Mouse (Mus musculus): ENCODE data around the gene Dcp1a. TPM values are rescaled to one million over a fixed set of nuclear protein-coding genes. Genes with fewer than 3 reads are reported as not detected.

Gene Dcp1a
- polyA plus RNA-seq, 1 experiment from 2014 or later = 16.1 TPM

DNA sequence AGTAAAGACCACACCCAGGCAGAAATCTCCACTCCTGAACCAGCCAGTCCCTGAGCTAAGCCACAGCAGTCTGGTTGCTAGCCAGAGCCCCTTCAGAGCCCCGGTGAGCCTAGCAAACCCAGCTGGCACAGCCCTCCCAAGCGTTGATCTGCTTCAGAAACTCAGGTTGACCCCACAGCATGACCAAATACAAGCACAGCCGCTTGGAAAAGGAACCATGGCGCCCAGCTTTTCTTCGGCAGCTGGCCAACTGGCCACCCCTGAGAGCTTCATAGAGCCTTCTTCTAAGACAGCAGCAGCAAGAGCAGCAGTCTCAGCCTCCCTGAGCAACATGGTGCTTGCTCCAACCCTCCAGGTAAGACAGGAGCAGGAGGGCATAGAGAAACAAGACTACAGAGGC lies 40.0 kb downstream of the Dcp1a start:
- Histone ChIP-seq H3K27me3 (ENCODE audit: control insufficient read depth, insufficient read depth, low read length) (no peaks in the 10 kb centered on the region), H3K4me3 (ENCODE audit: control insufficient read depth in 1 of 2, insufficient read depth in 1 of 2, low read depth in 1 of 2, low read length in 2 of 2) (no peak overlapping the region), H3K4me2 (ENCODE audit: low read length) (no peak overlapping the region), H3K27ac (replicated peaks in 1 of 2; ENCODE audit: control insufficient read depth in 1 of 2, insufficient read depth in 1 of 2, low read depth in 2 of 2, low read length in 2 of 2) (no peak overlapping the region), H3K4me1 (ENCODE audit: control insufficient read depth in 2 of 2, insufficient read depth in 2 of 2, low read length in 2 of 2) (peaks cover 0 to 4% of the 10 kb centered on the region in 2 experiments; a peak in 1 of 4 replicates), H3K9ac (ENCODE audit: low read length) (no peak overlapping the region), H3K9me3 (ENCODE audit: control insufficient read depth, low read length) (no peaks in the 10 kb centered on the region), H3K36me3 (ENCODE audit: control insufficient read depth, insufficient read depth, low read length) (peaks cover 86% of the 10 kb centered on the region)
- 94% methylated on average over 5 of the region's 5 CpGs for WGBS
- ATAC-seq (ENCODE audit: insufficient number of reproducible peaks, insufficient read depth, low FRiP score, low read depth) = no peak

DNA sequence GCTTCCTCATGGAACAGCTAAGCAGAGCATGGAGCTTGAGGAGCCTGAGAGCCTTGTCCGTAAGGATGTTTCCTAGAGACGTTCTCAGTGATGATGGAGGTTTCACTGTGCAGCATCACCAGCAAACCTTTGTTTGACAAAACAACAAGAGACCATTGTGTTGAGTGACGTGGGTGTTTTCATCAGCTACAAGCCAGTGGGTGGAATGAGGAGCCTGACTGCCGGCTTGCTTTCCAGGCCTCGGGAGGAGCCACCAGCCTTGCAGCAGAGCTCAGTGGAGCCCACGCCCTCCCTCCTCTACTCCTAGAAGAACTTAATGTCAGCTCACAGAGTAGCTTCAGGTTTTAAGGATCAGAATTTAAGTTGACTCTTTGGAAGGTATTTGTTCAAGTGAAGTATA lies 44.0 kb downstream of the Dcp1a start:
- Histone ChIP-seq H3K36me3 (ENCODE audit: control insufficient read depth, insufficient read depth, low read length) (peaks cover 93% of the 10 kb centered on the region), H3K9ac (ENCODE audit: low read length) (no peak overlapping the region), H3K4me3 (ENCODE audit: control insufficient read depth in 1 of 2, insufficient read depth in 1 of 2, low read depth in 1 of 2, low read length in 2 of 2) (no peak overlapping the region), H3K4me1 (ENCODE audit: control insufficient read depth in 2 of 2, insufficient read depth in 2 of 2, low read length in 2 of 2) (peaks cover 0 to 3% of the 10 kb centered on the region in 2 experiments; a peak in 1 of 4 replicates), H3K9me3 (ENCODE audit: control insufficient read depth, low read length) (no peaks in the 10 kb centered on the region), H3K27me3 (ENCODE audit: control insufficient read depth, insufficient read depth, low read length) (no peaks in the 10 kb centered on the region), H3K4me2 (ENCODE audit: low read length) (no peak overlapping the region), H3K27ac (replicated peaks in 1 of 2; ENCODE audit: control insufficient read depth in 1 of 2, insufficient read depth in 1 of 2, low read depth in 2 of 2, low read length in 2 of 2) (no peak overlapping the region)
- 68% methylated on average over 6 of the region's 6 CpGs for WGBS
- no peak; the same call in 1 of the 2 replicates for ATAC-seq (ENCODE audit: insufficient number of reproducible peaks, insufficient read depth, low FRiP score, low read depth)

DNA sequence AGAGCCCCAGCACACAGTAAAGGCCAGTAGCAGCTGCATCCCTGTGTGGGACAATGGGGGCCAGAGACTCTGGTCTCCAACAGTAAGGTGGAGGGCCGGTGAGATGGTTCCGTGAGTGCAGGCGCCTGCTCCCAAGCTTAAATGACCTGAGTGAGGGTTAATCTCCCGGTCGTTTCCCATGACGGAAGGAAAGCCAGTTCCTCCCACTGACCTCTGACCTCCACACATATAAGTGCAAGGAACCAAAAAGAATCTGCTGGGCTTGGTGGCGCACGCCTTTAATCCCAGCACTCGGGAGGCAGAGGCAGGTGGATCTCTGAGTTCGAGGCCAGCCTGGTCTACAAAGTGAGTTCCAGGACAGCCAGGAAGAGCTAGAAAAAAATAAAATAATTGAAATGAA lies 49.1 kb downstream of the Dcp1a start:
- no peaks in the 10 kb centered on the region for H3K27me3 ChIP-seq (ENCODE audit: control insufficient read depth, insufficient read depth, low read length)
- H3K4me3 ChIP-seq (ENCODE audit: control insufficient read depth in 1 of 2, insufficient read depth in 1 of 2, low read depth in 1 of 2, low read length in 2 of 2) = no peak overlapping the region
- H3K36me3 ChIP-seq (ENCODE audit: control insufficient read depth, insufficient read depth, low read length) = peaks cover 46% of the 10 kb centered on the region
- H3K27ac ChIP-seq (replicated peaks in 1 of 2; ENCODE audit: control insufficient read depth in 1 of 2, insufficient read depth in 1 of 2, low read depth in 2 of 2, low read length in 2 of 2) = no peak overlapping the region
- 88% methylated on average over 10 of the region's 10 CpGs for WGBS
- no peak overlapping the region for H3K9ac ChIP-seq (ENCODE audit: low read length)
- no peak overlapping the region for H3K4me2 ChIP-seq (ENCODE audit: low read length)
- peaks cover 12 to 18% of the 10 kb centered on the region in 2 experiments; a peak in 3 of 4 replicates for H3K4me1 ChIP-seq (ENCODE audit: control insufficient read depth in 2 of 2, insufficient read depth in 2 of 2, low read length in 2 of 2)
- no peaks in the 10 kb centered on the region for H3K9me3 ChIP-seq (ENCODE audit: control insufficient read depth, low read length)
- no peak for ATAC-seq (ENCODE audit: insufficient number of reproducible peaks, insufficient read depth, low FRiP score, low read depth)

DNA sequence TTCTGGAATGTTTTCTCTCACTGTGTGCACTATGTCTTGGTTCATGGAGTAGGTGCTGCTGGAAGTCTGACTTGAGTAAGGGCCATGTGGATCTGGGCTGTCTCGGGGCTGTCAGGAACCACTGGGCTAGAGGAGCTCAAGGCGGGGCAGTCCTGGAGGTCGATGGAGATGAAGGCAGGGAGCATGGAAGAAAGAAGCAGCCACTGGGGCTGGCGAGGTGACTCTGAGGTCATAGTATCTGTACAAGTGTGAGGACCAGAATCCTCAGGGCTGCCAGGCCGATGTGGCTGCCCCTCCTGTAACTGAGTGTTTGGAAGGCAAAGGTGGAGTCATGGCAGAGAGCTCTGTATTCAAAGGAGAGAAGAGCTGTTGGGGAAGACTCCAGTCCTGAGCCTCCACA lies 49.6 kb downstream of the Dcp1a start:
- Histone ChIP-seq H3K9me3 (ENCODE audit: control insufficient read depth, low read length) (no peaks in the 10 kb centered on the region), H3K27me3 (ENCODE audit: control insufficient read depth, insufficient read depth, low read length) (no peaks in the 10 kb centered on the region), H3K4me1 (ENCODE audit: control insufficient read depth in 2 of 2, insufficient read depth in 2 of 2, low read length in 2 of 2) (peaks cover 12 to 18% of the 10 kb centered on the region in 2 experiments; a peak in 3 of 4 replicates), H3K36me3 (ENCODE audit: control insufficient read depth, insufficient read depth, low read length) (peaks cover 41% of the 10 kb centered on the region), H3K27ac (replicated peaks in 1 of 2; ENCODE audit: control insufficient read depth in 1 of 2, insufficient read depth in 1 of 2, low read depth in 2 of 2, low read length in 2 of 2) (no peak overlapping the region), H3K4me3 (ENCODE audit: control insufficient read depth in 1 of 2, insufficient read depth in 1 of 2, low read depth in 1 of 2, low read length in 2 of 2) (no peak overlapping the region), H3K9ac (ENCODE audit: low read length) (no peak overlapping the region), H3K4me2 (ENCODE audit: low read length) (no peak overlapping the region)
- WGBS = 54% methylated on average over 5 of the region's 5 CpGs
- no peak for ATAC-seq (ENCODE audit: insufficient number of reproducible peaks, insufficient read depth, low FRiP score, low read depth)

DNA sequence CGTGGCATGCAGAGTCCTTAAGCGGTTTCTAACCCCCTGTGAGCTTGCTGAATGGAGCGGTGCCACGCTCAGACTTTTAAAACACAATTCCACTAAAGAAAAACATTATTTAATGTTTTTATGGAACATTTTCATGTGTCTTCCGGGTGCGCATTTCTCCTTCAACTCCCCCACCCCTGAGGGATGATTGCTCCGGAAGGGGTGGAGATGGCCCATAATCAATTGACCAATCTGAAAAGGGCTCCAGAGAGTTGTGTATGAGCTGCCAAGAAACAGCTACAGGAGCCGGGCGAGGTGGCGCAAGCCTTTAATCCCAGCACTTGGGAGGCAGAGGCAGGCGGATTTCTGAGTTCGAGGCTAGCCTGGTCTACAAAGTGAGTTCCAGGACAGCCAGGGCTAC lies 50.1 kb downstream of the Dcp1a start:
- H3K4me3 ChIP-seq (ENCODE audit: control insufficient read depth in 1 of 2, insufficient read depth in 1 of 2, low read depth in 1 of 2, low read length in 2 of 2) = no peak overlapping the region
- no peak overlapping the region for H3K27ac ChIP-seq (replicated peaks in 1 of 2; ENCODE audit: control insufficient read depth in 1 of 2, insufficient read depth in 1 of 2, low read depth in 2 of 2, low read length in 2 of 2)
- no peak overlapping the region for H3K9ac ChIP-seq (ENCODE audit: low read length)
- no peak overlapping the region for H3K4me2 ChIP-seq (ENCODE audit: low read length)
- peaks cover 12 to 18% of the 10 kb centered on the region in 2 experiments; a peak in 3 of 4 replicates for H3K4me1 ChIP-seq (ENCODE audit: control insufficient read depth in 2 of 2, insufficient read depth in 2 of 2, low read length in 2 of 2)
- no peaks in the 10 kb centered on the region for H3K9me3 ChIP-seq (ENCODE audit: control insufficient read depth, low read length)
- WGBS = 94% methylated on average over 12 of the region's 12 CpGs
- H3K36me3 ChIP-seq (ENCODE audit: control insufficient read depth, insufficient read depth, low read length) = peaks cover 36% of the 10 kb centered on the region
- no peaks in the 10 kb centered on the region for H3K27me3 ChIP-seq (ENCODE audit: control insufficient read depth, insufficient read depth, low read length)
- ATAC-seq (ENCODE audit: insufficient number of reproducible peaks, insufficient read depth, low FRiP score, low read depth) = no peak

DNA sequence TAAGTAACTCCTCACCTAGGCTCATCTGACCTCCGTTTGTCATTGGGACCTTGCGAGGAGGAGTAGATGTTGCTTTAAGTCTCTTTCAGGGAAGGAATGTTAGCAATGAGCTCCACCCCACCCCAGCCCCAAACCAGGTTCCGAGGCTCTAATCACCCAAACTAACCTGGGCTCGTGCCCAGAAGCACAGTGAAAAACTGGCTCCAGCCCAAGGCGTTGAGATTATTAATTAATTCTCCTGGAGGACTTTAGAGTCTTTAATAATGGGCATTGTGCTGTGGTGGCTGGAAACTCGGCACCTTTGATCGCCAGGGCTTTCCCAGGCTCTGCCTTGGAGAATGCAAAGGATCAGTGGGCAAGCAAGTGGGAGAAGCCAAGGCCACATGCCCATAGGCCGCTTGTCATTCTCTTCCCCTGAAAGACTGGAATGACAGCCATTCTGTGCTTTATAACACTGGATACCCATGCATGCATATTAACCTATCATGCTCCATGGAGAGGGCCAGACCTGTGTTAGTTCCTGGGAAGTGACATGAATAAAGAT lies 51.5 kb downstream of the Dcp1a start:
- H3K27ac ChIP-seq (replicated peaks in 1 of 2; ENCODE audit: control insufficient read depth in 1 of 2, insufficient read depth in 1 of 2, low read depth in 2 of 2, low read length in 2 of 2) = peak overlapping the region in 1 of 2 experiments; percentile 53; a peak in 2 of 4 replicates
- H3K27me3 ChIP-seq (ENCODE audit: control insufficient read depth, insufficient read depth, low read length) = no peaks in the 10 kb centered on the region
- peaks cover 9 to 18% of the 10 kb centered on the region in 2 experiments; a peak in 3 of 4 replicates for H3K4me1 ChIP-seq (ENCODE audit: control insufficient read depth in 2 of 2, insufficient read depth in 2 of 2, low read length in 2 of 2)
- no peaks in the 10 kb centered on the region for H3K9me3 ChIP-seq (ENCODE audit: control insufficient read depth, low read length)
- H3K4me2 ChIP-seq (ENCODE audit: low read length) = peak overlapping the region; percentile 25
- H3K36me3 ChIP-seq (ENCODE audit: control insufficient read depth, insufficient read depth, low read length) = peaks cover 23% of the 10 kb centered on the region
- H3K9ac ChIP-seq (ENCODE audit: low read length) = no peak overlapping the region
- WGBS = 44% methylated on average over 8 of the region's 8 CpGs
- no peak overlapping the region for H3K4me3 ChIP-seq (ENCODE audit: control insufficient read depth in 1 of 2, insufficient read depth in 1 of 2, low read depth in 1 of 2, low read length in 2 of 2)
- 0 out of 2 replicates have a peak, but pooled peaks have one; percentile 11 for ATAC-seq (ENCODE audit: insufficient number of reproducible peaks, insufficient read depth, low FRiP score, low read depth)

DNA sequence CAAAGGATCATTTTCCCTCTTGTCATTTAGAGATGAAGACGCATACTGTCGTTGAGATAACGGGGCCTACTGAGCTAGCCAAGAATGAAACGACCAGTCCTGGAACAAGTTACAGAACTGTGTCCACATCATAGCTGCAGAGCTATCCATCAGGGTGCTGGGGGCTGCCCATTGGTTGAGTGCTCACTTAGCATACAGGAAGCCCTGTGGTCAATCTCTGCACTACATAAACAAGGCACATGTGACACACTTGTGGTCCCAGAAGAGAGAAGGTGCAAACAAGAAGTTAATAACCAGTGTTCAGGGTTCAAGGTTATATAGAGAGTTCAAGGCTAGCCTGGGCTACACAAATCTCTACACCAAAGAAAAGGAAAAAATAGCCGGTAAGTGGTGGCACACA lies 52.1 kb downstream of the Dcp1a start:
- ATAC-seq (ENCODE audit: insufficient number of reproducible peaks, insufficient read depth, low FRiP score, low read depth) = no peak
- 68% methylated on average over 5 of the region's 5 CpGs for WGBS

DNA sequence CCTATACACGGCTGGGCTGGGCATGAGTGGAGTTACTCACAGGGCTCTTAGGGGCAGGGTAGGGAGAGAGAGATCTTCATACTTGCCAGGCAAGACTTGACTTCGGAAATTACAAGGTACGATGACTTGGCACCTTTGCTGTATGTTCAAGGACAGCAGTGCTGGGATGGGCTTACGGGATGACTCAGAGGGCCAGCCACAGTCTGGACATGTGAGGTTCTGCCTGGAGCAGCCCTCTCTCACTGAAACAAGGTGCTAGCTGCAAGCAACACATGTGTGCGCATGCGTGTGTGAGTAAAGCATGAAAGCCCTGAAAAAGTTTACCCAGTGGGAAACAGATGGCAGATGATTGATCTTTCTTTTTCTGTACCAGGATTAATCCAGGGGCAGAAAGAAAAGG lies 52.6 kb downstream of the Dcp1a start:
- Histone ChIP-seq H3K4me1 (ENCODE audit: control insufficient read depth in 2 of 2, insufficient read depth in 2 of 2, low read length in 2 of 2) (peaks cover 9 to 18% of the 10 kb centered on the region in 2 experiments; a peak in 3 of 4 replicates), H3K4me2 (ENCODE audit: low read length) (no peak overlapping the region), H3K9me3 (ENCODE audit: control insufficient read depth, low read length) (no peaks in the 10 kb centered on the region), H3K27me3 (ENCODE audit: control insufficient read depth, insufficient read depth, low read length) (no peaks in the 10 kb centered on the region), H3K4me3 (ENCODE audit: control insufficient read depth in 1 of 2, insufficient read depth in 1 of 2, low read depth in 1 of 2, low read length in 2 of 2) (no peak overlapping the region), H3K27ac (replicated peaks in 1 of 2; ENCODE audit: control insufficient read depth in 1 of 2, insufficient read depth in 1 of 2, low read depth in 2 of 2, low read length in 2 of 2) (no peak overlapping the region), H3K36me3 (ENCODE audit: control insufficient read depth, insufficient read depth, low read length) (peaks cover 13% of the 10 kb centered on the region), H3K9ac (ENCODE audit: low read length) (no peak overlapping the region)
- no peak for ATAC-seq (ENCODE audit: insufficient number of reproducible peaks, insufficient read depth, low FRiP score, low read depth)
- 91% methylated on average over 6 of the region's 6 CpGs for WGBS

More for the DNA sequence above, 52.1 kb downstream of the Dcp1a start:
- no peak overlapping the region for H3K27ac ChIP-seq (replicated peaks in 1 of 2; ENCODE audit: control insufficient read depth in 1 of 2, insufficient read depth in 1 of 2, low read depth in 2 of 2, low read length in 2 of 2)
- no peak overlapping the region for H3K4me3 ChIP-seq (ENCODE audit: control insufficient read depth in 1 of 2, insufficient read depth in 1 of 2, low read depth in 1 of 2, low read length in 2 of 2)
- H3K36me3 ChIP-seq (ENCODE audit: control insufficient read depth, insufficient read depth, low read length) = peaks cover 17% of the 10 kb centered on the region
- no peak overlapping the region for H3K4me2 ChIP-seq (ENCODE audit: low read length)
- no peaks in the 10 kb centered on the region for H3K9me3 ChIP-seq (ENCODE audit: control insufficient read depth, low read length)
- no peaks in the 10 kb centered on the region for H3K27me3 ChIP-seq (ENCODE audit: control insufficient read depth, insufficient read depth, low read length)
- no peak overlapping the region for H3K9ac ChIP-seq (ENCODE audit: low read length)
- peaks cover 9 to 18% of the 10 kb centered on the region in 2 experiments; a peak in 3 of 4 replicates for H3K4me1 ChIP-seq (ENCODE audit: control insufficient read depth in 2 of 2, insufficient read depth in 2 of 2, low read length in 2 of 2)
